Comparison of ENCODE assay signal across 10 mouse cellular contexts in genomic region chr3:105893941-105894391, GRCm38 (mm10). TPM values are rescaled to one million over a fixed set of nuclear protein-coding genes. Genes with fewer than 3 reads are reported as not detected.
DNase-seq lines count a peak whose midpoint lies in the region; ATAC-seq and TF ChIP-seq lines count a peak whose summit lies in the region.
"Had no signal": no experiment of that assay in that cellular context is flagged by ENCODE, and none has a peak within 500 bp of the region (broad histone marks: within the 10 kb centered on the region; RNA-seq: fewer than 3 reads in every experiment).

No protein-coding gene starts in this region.

- DNase-seq in cerebellum, adult 9-11 months = peak; percentile 29
- no peak for DNase-seq in cerebellum, postnatal 4 days (ENCODE audit: low spot score in 2 of 2)
- DNase-seq in left cerebral cortex, adult 18-20 months (ENCODE audit: low spot score in 2 of 2) = no peak
- DNase-seq in right cerebral cortex, postnatal 10 days (ENCODE audit: low spot score in 2 of 2) = no peak

- no peak for TF ChIP-seq CTCF in E14TG2a.4 (conservative IDR thresholded peaks at IDR 0.05; ENCODE audit: low read length)

- H3K4me1 ChIP-seq in E14TG2a.4 (replicated peaks; ENCODE audit: low read depth, low read length) = peaks cover 34% of the 10 kb centered on the region
- peaks cover 17% of the 10 kb centered on the region for H3K4me1 ChIP-seq in embryonic facial prominence, embryonic 15.5 days
- H3K4me1 ChIP-seq in intestine, embryonic 15.5 days (replicated peaks) = peaks cover 22% of the 10 kb centered on the region
- H3K4me1 ChIP-seq in lung, embryonic 15.5 days = peaks cover 31% of the 10 kb centered on the region

- no peaks in the 10 kb centered on the region for H3K36me3 ChIP-seq in E14TG2a.4 (ENCODE audit: insufficient read depth, low read length)
- H3K36me3 ChIP-seq in embryonic facial prominence, embryonic 15.5 days = no peaks in the 10 kb centered on the region
- no peaks in the 10 kb centered on the region for H3K36me3 ChIP-seq in intestine, embryonic 15.5 days
- no peaks in the 10 kb centered on the region for H3K36me3 ChIP-seq in lung, embryonic 15.5 days

- H3K9ac ChIP-seq in embryonic facial prominence, embryonic 15.5 days = no peak overlapping the region
- no peak overlapping the region for H3K9ac ChIP-seq in intestine, embryonic 15.5 days
- no peak overlapping the region for H3K9ac ChIP-seq in lung, embryonic 15.5 days

- H3K27ac ChIP-seq in embryonic facial prominence, embryonic 15.5 days (replicated peaks) = 0 out of 2 replicates have a peak overlapping the region, but pooled peaks have one; percentile 34
- H3K27ac ChIP-seq in intestine, embryonic 15.5 days = peak overlapping the region; percentile 59; the same call in 1 of the 2 replicates
- H3K27ac ChIP-seq in lung, embryonic 15.5 days = peak overlapping the region; percentile 74

- H3K9me3 ChIP-seq in E14TG2a.4 (ENCODE audit: low read length) = no peaks in the 10 kb centered on the region
- no peaks in the 10 kb centered on the region for H3K9me3 ChIP-seq in embryonic facial prominence, embryonic 15.5 days (replicated peaks)
- no peaks in the 10 kb centered on the region for H3K9me3 ChIP-seq in intestine, embryonic 15.5 days
- H3K9me3 ChIP-seq in lung, embryonic 15.5 days = no peaks in the 10 kb centered on the region

- H3K4me3 ChIP-seq in E14TG2a.4 (replicated peaks; ENCODE audit: low read length) = peak overlapping the region; percentile 32; the same call in 1 of the 2 replicates
- no peak overlapping the region for H3K4me3 ChIP-seq in embryonic facial prominence, embryonic 15.5 days (replicated peaks)
- no peak overlapping the region for H3K4me3 ChIP-seq in intestine, embryonic 15.5 days (replicated peaks)
- H3K4me3 ChIP-seq in lung, embryonic 15.5 days = no peak overlapping the region
- H3K4me3 ChIP-seq: left cerebral cortex, adult 2 months had no signal

- H3K27me3 ChIP-seq in E14TG2a.4 (ENCODE audit: insufficient read depth, low read length) = peaks cover 7% of the 10 kb centered on the region
- no peaks in the 10 kb centered on the region for H3K27me3 ChIP-seq in embryonic facial prominence, embryonic 15.5 days
- no peaks in the 10 kb centered on the region for H3K27me3 ChIP-seq in intestine, embryonic 15.5 days (replicated peaks)
- no peaks in the 10 kb centered on the region for H3K27me3 ChIP-seq in lung, embryonic 15.5 days
- H3K27me3 ChIP-seq: Patski had no signal

- no peak overlapping the region for H3K4me2 ChIP-seq in embryonic facial prominence, embryonic 15.5 days (replicated peaks)
- H3K4me2 ChIP-seq in intestine, embryonic 15.5 days (replicated peaks) = no peak overlapping the region
- H3K4me2 ChIP-seq in lung, embryonic 15.5 days = no peak overlapping the region

- ATAC-seq in embryonic facial prominence, embryonic 15.5 days (ENCODE audit: insufficient number of reproducible peaks, low FRiP score, low TSS enrichment, low read depth) = no peak
- ATAC-seq in intestine, embryonic 15.5 days = peak; percentile 10
- no peak for ATAC-seq in lung, embryonic 15.5 days (ENCODE audit: borderline replicate concordance, extremely low read depth, low FRiP score, low TSS enrichment)
- ATAC-seq: Patski had no signal

- WGBS in embryonic facial prominence, embryonic 15.5 days = 29% methylated on average over 6 of the region's 6 CpGs
- WGBS in intestine, embryonic 15.5 days = 42% methylated on average over 6 of the region's 6 CpGs
- 47% methylated on average over 6 of the region's 6 CpGs for WGBS in lung, embryonic 15.5 days

RNA-seq across cellular contexts. Expression of gene Tmigd3, which starts 23.3 kb away (rescaled TPM):
- polyA plus RNA-seq in embryonic facial prominence, embryonic 15.5 days (2015; fragmentation: Nextera tagmentation; extraction: Ambion mirVana) = 0.27 and 0.34 TPM in 2 replicates
- polyA plus RNA-seq in intestine, embryonic 15.5 days (2015; fragmentation: Nextera tagmentation; extraction: Ambion mirVana) = 0.24 and 0.52 TPM in 2 replicates
- 0.25 and 0.47 TPM in 2 replicates for polyA plus RNA-seq in lung, embryonic 15.5 days (2015; fragmentation: Nextera tagmentation; extraction: Ambion mirVana)
- total RNA-seq in left cerebral cortex, adult 18-20 months (2021) = not detected
- polyA plus RNA-seq: Patski had no signal

RNA-seq across cellular contexts. Expression of gene Adora3, which starts 23.3 kb away (rescaled TPM):
- 3.5 and 4.1 TPM in 2 replicates for polyA plus RNA-seq in embryonic facial prominence, embryonic 15.5 days (2015; fragmentation: Nextera tagmentation; extraction: Ambion mirVana)
- 0.15 and 0.39 TPM in 2 replicates for polyA plus RNA-seq in intestine, embryonic 15.5 days (2015; fragmentation: Nextera tagmentation; extraction: Ambion mirVana)
- 0.14 and 0.21 TPM in 2 replicates for polyA plus RNA-seq in lung, embryonic 15.5 days (2015; fragmentation: Nextera tagmentation; extraction: Ambion mirVana)
- 1 to 10 TPM in 1 of 2 experiments, under 1 TPM in 1; 0.98 to 1.1 TPM for total RNA-seq in left cerebral cortex, adult 18-20 months (2021)
- polyA plus RNA-seq: Patski had no signal

RNA-seq across cellular contexts. Expression of gene I830077J02Rik, which starts 38.5 kb away (rescaled TPM):
- polyA plus RNA-seq in embryonic facial prominence, embryonic 15.5 days (2015; fragmentation: Nextera tagmentation; extraction: Ambion mirVana) = 0.56 and 1.4 TPM in 2 replicates
- 1.5 and 1.7 TPM in 2 replicates for polyA plus RNA-seq in intestine, embryonic 15.5 days (2015; fragmentation: Nextera tagmentation; extraction: Ambion mirVana)
- 0.82 and 0.93 TPM in 2 replicates for polyA plus RNA-seq in lung, embryonic 15.5 days (2015; fragmentation: Nextera tagmentation; extraction: Ambion mirVana)
- total RNA-seq in left cerebral cortex, adult 18-20 months (2021) = 1 to 10 TPM; 1.6 to 1.8 TPM
